Mouse (Mus musculus) embryonic facial prominence, embryonic 11.5 days (tissue): ENCODE results near the gene Padi6. TPM values are rescaled to one million over a fixed set of nuclear protein-coding genes. Genes with fewer than 3 reads are reported as not detected.
A peak's percentile ranks its signal among the peaks of the same experiment; 100 is the strongest.

Source experiments
- ATAC-seq: fragments of 200-750 bp; cut with Nextera tagmentation; replicated peaks from 2 replicates; pipeline ENCODE4 v1.8.0; 2017; ENCODE audit warnings: low read depth; ENCODE audit not compliant: insufficient number of reproducible peaks, low FRiP score, low TSS enrichment
- DNase-seq: peaks from one replicate; pipeline ENCODE4 v3.0.0-alpha.2; 2015; ENCODE audit warnings: low spot score
- H3K27ac ChIP-seq: fragments of 300-500 bp; sonication (generic); replicated peaks from 2 replicates; pipeline ENCODE4 v1.5.1; 2014; ENCODE audit warnings: mild to moderate bottlenecking, low read depth, low read length, control low read depth
- H3K27me3 ChIP-seq: fragments of 300-500 bp; sonication (generic); 2 replicates; pipeline ENCODE4 v1.6.1; 2014; ENCODE audit warnings: mild to moderate bottlenecking, low read length, moderate library complexity, mixed read lengths; ENCODE audit not compliant: control insufficient read depth, insufficient read depth
- H3K36me3 ChIP-seq: fragments of 300-500 bp; sonication (generic); replicated peaks from 2 replicates; pipeline ENCODE4 v1.6.1; 2014; ENCODE audit warnings: low read depth, mild to moderate bottlenecking, low read length, moderate library complexity, mixed read lengths; ENCODE audit not compliant: control insufficient read depth, insufficient read depth
- H3K4me1 ChIP-seq: fragments of 300-500 bp; sonication (generic); 2 replicates; pipeline ENCODE4 v1.6.1; 2014; ENCODE audit warnings: low read length, mixed read lengths; ENCODE audit not compliant: control insufficient read depth, insufficient read depth
- H3K4me2 ChIP-seq: fragments of 300-500 bp; sonication (generic); 2 replicates; pipeline ENCODE4 v1.6.1; 2014; ENCODE audit warnings: low read depth, mild to moderate bottlenecking, control low read depth, low read length, moderate library complexity
- H3K4me3 ChIP-seq: fragments of 300-500 bp; sonication (generic); 2 replicates; pipeline ENCODE4 v1.5.1; 2014; ENCODE audit warnings: low read depth, low read length, control low read depth
- H3K9ac ChIP-seq: fragments of 300-500 bp; sonication (generic); replicated peaks from 2 replicates; pipeline ENCODE4 v1.6.1; 2014; ENCODE audit warnings: mild to moderate bottlenecking, control low read depth, low read length
- H3K9me3 ChIP-seq: fragments of 300-500 bp; sonication (generic); replicated peaks from 2 replicates; pipeline ENCODE4 v1.6.1; 2016; ENCODE audit warnings: mild to moderate bottlenecking, low read length, inconsistent platforms, mixed read lengths; ENCODE audit not compliant: control insufficient read depth
- WGBS: fragments of 180-500 bp; shearing (Covaris S2); extraction: QIAGEN DNeasy Blood & Tissue Kit; methylation state at CpG from one replicate; pipeline ENCODE4 v1.1.7; 2014; 5-methylcytosine and 5-hydroxymethylcytosine counted together
- polyA plus RNA-seq: library from polyadenylated mRNA; unstranded; fragments of >200 nt; fragmentation: Nextera tagmentation; extraction: Ambion mirVana; gene quantifications from 2 replicates; pipeline ENCODE4 v1.2.1, GENCODE M21; 2014

The Padi6 gene
- polyA plus RNA-seq, 1 experiment from 2014 or later, result not detected

- 58% methylated on average over 12 of the region's 12 CpGs for WGBS
- DNase-seq, result no peak
- Histone ChIP-seq H3K36me3 (no peaks in the 10 kb centered on the region), H3K9ac (no peak overlapping the region), H3K4me3 (no peak overlapping the region), H3K9me3 (no peaks in the 10 kb centered on the region), H3K4me2 (no peak overlapping the region), H3K27me3 (no peaks in the 10 kb centered on the region), H3K4me1 (peaks cover 11% of the 10 kb centered on the region), H3K27ac (no peak overlapping the region)
- no peak for ATAC-seq
Observed at GRCm38 (mm10) chr4:140688044-140688825, 54.2 kb downstream of the Padi6 start.

- no peak overlapping the region for H3K9ac ChIP-seq
- no peaks in the 10 kb centered on the region for H3K9me3 ChIP-seq
- H3K36me3 ChIP-seq, result no peaks in the 10 kb centered on the region
- no peak overlapping the region for H3K4me3 ChIP-seq
- ATAC-seq, result no peak
- H3K27me3 ChIP-seq, result no peaks in the 10 kb centered on the region
- H3K27ac ChIP-seq, result no peak overlapping the region; the same call in 1 of the 2 replicates
- no peak for DNase-seq
- 46% methylated on average over 6 of the region's 6 CpGs for WGBS
- peaks cover 11% of the 10 kb centered on the region for H3K4me1 ChIP-seq
- H3K4me2 ChIP-seq, result no peak overlapping the region; the same call in 1 of the 2 replicates
Observed at GRCm38 (mm10) chr4:140684881-140685303, 57.6 kb downstream of the Padi6 start.

GRCm38 (mm10) chr4:140684141-140684871 is 58.1 kb downstream of the Padi6 start:
- Histone ChIP-seq H3K36me3 (no peaks in the 10 kb centered on the region), H3K9me3 (no peaks in the 10 kb centered on the region), H3K4me1 (peaks cover 11% of the 10 kb centered on the region), H3K4me3 (no peak overlapping the region), H3K9ac (no peak overlapping the region; the same call in 1 of the 2 replicates), H3K27me3 (no peaks in the 10 kb centered on the region), H3K27ac (peak overlapping the region; percentile 28; the same call in 1 of the 2 replicates), H3K4me2 (peak overlapping the region; percentile 27)
- WGBS, result 12% methylated on average over 16 of the region's 16 CpGs
- ATAC-seq (peak; percentile 75), DNase-seq (peak; percentile 88)

- H3K9ac ChIP-seq, result no peak overlapping the region
- no peak overlapping the region for H3K27ac ChIP-seq
- peaks cover 11% of the 10 kb centered on the region for H3K4me1 ChIP-seq
- H3K4me3 ChIP-seq, result no peak overlapping the region
- H3K9me3 ChIP-seq, result no peaks in the 10 kb centered on the region
- no peaks in the 10 kb centered on the region for H3K36me3 ChIP-seq
- H3K27me3 ChIP-seq, result no peaks in the 10 kb centered on the region
- ATAC-seq (no peak), DNase-seq (no peak)
- WGBS, result 32% methylated on average over 8 of the region's 8 CpGs
- H3K4me2 ChIP-seq, result peak overlapping the region; percentile 23; the same call in 1 of the 2 replicates
Observed at GRCm38 (mm10) chr4:140683608-140684007, 58.8 kb downstream of the Padi6 start.

GRCm38 (mm10) chr4:140680731-140681397 is 61.6 kb downstream of the Padi6 start:
- H3K9ac ChIP-seq, result no peak overlapping the region
- no peaks in the 10 kb centered on the region for H3K36me3 ChIP-seq
- no peak overlapping the region for H3K27ac ChIP-seq
- ATAC-seq, result no peak
- WGBS, result 60% methylated on average over 8 of the region's 8 CpGs
- H3K9me3 ChIP-seq, result no peaks in the 10 kb centered on the region
- no peak overlapping the region for H3K4me3 ChIP-seq
- H3K27me3 ChIP-seq, result no peaks in the 10 kb centered on the region
- H3K4me2 ChIP-seq, result no peak overlapping the region
- no peak for DNase-seq
- peaks cover 11% of the 10 kb centered on the region for H3K4me1 ChIP-seq

GRCm38 (mm10) chr4:140679723-140680380 is 62.6 kb downstream of the Padi6 start:
- 25% methylated on average over 16 of the region's 18 CpGs for WGBS
- H3K4me2 ChIP-seq, result no peak overlapping the region
- H3K4me1 ChIP-seq, result peaks cover 10% of the 10 kb centered on the region
- DNase-seq (peak; percentile 85), ATAC-seq (no peak)
- no peak overlapping the region for H3K9ac ChIP-seq
- no peaks in the 10 kb centered on the region for H3K9me3 ChIP-seq
- no peak overlapping the region for H3K4me3 ChIP-seq
- H3K27ac ChIP-seq, result no peak overlapping the region
- H3K36me3 ChIP-seq, result no peaks in the 10 kb centered on the region
- H3K27me3 ChIP-seq, result no peaks in the 10 kb centered on the region

GRCm38 (mm10) chr4:140679038-140679437 is 63.4 kb downstream of the Padi6 start:
- Histone ChIP-seq H3K27ac (no peak overlapping the region), H3K27me3 (no peaks in the 10 kb centered on the region), H3K36me3 (no peaks in the 10 kb centered on the region), H3K9me3 (no peaks in the 10 kb centered on the region), H3K9ac (no peak overlapping the region), H3K4me1 (peaks cover 3% of the 10 kb centered on the region), H3K4me2 (no peak overlapping the region), H3K4me3 (no peak overlapping the region)
- ATAC-seq, result 0 out of 2 replicates have a peak, but pooled peaks have one; percentile 11
- 16% methylated on average over 5 of the region's 5 CpGs for WGBS
- DNase-seq, result peak; percentile 59
